Comparison of ENCODE assay signal across 10 mouse cellular contexts in genomic region chr12:110537751-110538150, GRCm38 (mm10).
DNase-seq lines count a peak whose midpoint lies in the region; ATAC-seq and TF ChIP-seq lines count a peak whose summit lies in the region.
"Had no signal": no experiment of that assay in that cellular context is flagged by ENCODE, and none has a peak within 500 bp of the region (broad histone marks: within the 10 kb centered on the region; RNA-seq: fewer than 3 reads in every experiment).

No protein-coding gene starts in this region.

- TF ChIP-seq CTCF in gastrocnemius, adult 2 months (IDR thresholded peaks at IDR 0.05), result no peak

- peak; percentile 79 for ATAC-seq in neural tube, embryonic 15.5 days (ENCODE audit: low FRiP score)
- no peak for ATAC-seq in erythroblast, adult 5-6 weeks (replicated peaks; ENCODE audit: low FRiP score, poor library complexity, severe bottlenecking)

- no peaks in the 10 kb centered on the region for H3K36me3 ChIP-seq in neural tube, embryonic 15.5 days
- H3K36me3 ChIP-seq: neural tube, embryonic 12.5 days had no signal

- peak; percentile 80 for DNase-seq in gastrocnemius, adult 2 months
- no peak for DNase-seq in gastrocnemius, postnatal 4 days (ENCODE audit: low spot score in 2 of 2)
- DNase-seq in right cerebral cortex, postnatal 10 days (ENCODE audit: low spot score in 2 of 2), result peak; percentile 62 to 75
- no peak for DNase-seq in right cerebral cortex, postnatal 36 days (ENCODE audit: low spot score in 2 of 2)
- DNase-seq in heart, postnatal 14 days, result peak; percentile 35 to 51
- DNase-seq in c-Kit-positive CD71-positive TER-119-positive erythroid progenitor cells, embryonic 14.5 days (ENCODE audit: low spot score), result no peak

- peak overlapping the region; percentile 76 for H3K27ac ChIP-seq in gastrocnemius, adult 2 months
- no peak overlapping the region; the same call in 1 of the 2 replicates for H3K27ac ChIP-seq in neural tube, embryonic 15.5 days (replicated peaks)
- H3K27ac ChIP-seq: liver, embryonic 14.5 days; neural tube, embryonic 12.5 days had no signal

- 26% methylated on average over 8 of the region's 8 CpGs for WGBS in neural tube, embryonic 15.5 days

- no peak overlapping the region for H3K9ac ChIP-seq in neural tube, embryonic 15.5 days (replicated peaks)
- H3K9ac ChIP-seq: liver, embryonic 14.5 days; neural tube, embryonic 12.5 days had no signal

- no peak overlapping the region for H3K4me2 ChIP-seq in neural tube, embryonic 15.5 days
- H3K4me2 ChIP-seq: neural tube, embryonic 12.5 days had no signal

- no peaks in the 10 kb centered on the region for H3K27me3 ChIP-seq in neural tube, embryonic 15.5 days (replicated peaks)
- H3K27me3 ChIP-seq: neural tube, embryonic 12.5 days had no signal

- intact Hi-C loops in gastrocnemius, adult 2 months (cut with DNase I), result loop anchor here (5.0 kb wide), 1 partner anchor 50 kb away; no protein-coding TSS in a partner anchor
- intact Hi-C loops in heart, postnatal 14 days (cut with DNase I), result no loop called here

- no peaks in the 10 kb centered on the region for H3K9me3 ChIP-seq in neural tube, embryonic 15.5 days (replicated peaks)
- H3K9me3 ChIP-seq: neural tube, embryonic 12.5 days had no signal

- H3K4me3 ChIP-seq in gastrocnemius, adult 2 months, result no peak overlapping the region
- H3K4me3 ChIP-seq in neural tube, embryonic 15.5 days (replicated peaks), result no peak overlapping the region
- H3K4me3 ChIP-seq: neural tube, embryonic 12.5 days had no signal

- peaks cover 13% of the 10 kb centered on the region; the same call in 1 of the 2 replicates for H3K4me1 ChIP-seq in neural tube, embryonic 15.5 days

Comparison
In these comparisons a context has a peak if more than half of its experiments do, and no peak if none do; other contexts are left out.
1. DNase-seq: peak in gastrocnemius, adult 2 months (single experiment), right cerebral cortex, postnatal 10 days (2 of 2) and heart, postnatal 14 days (2 of 2); none in gastrocnemius, postnatal 4 days (0 of 2), right cerebral cortex, postnatal 36 days (0 of 2) and c-Kit-positive CD71-positive TER-119-positive erythroid progenitor cells, embryonic 14.5 days (single experiment).